Mouse (Mus musculus) hindbrain, embryonic 13.5 days (tissue): ENCODE measurements at regions not wholly inside any gene's neighbourhood (a gene's known extent, or its start where the extent isn't known, plus 50 kb on each side); places are given as distances from the start of the nearest gene placed in this dataset.
A peak's percentile ranks its signal among the peaks of the same experiment; 100 is the strongest.

Experiments
- ATAC-seq: fragments of 200-750 bp; cut with Nextera tagmentation; 2 replicates; pipeline ENCODE4 v1.8.0; 2017; ENCODE audit warnings: moderate TSS enrichment; ENCODE audit not compliant: low FRiP score
- H3K27ac ChIP-seq: fragments of 300-500 bp; sonication (generic); 2 replicates; pipeline ENCODE4 v1.5.1; 2015; ENCODE audit warnings: inconsistent platforms, mild to moderate bottlenecking, moderate library complexity
- H3K27me3 ChIP-seq: fragments of 300-500 bp; sonication (generic); 2 replicates; pipeline ENCODE4 v1.6.1; 2015; ENCODE audit warnings: mild to moderate bottlenecking, inconsistent platforms
- H3K36me3 ChIP-seq: fragments of 300-500 bp; sonication (generic); 2 replicates; pipeline ENCODE4 v1.6.1; 2015; ENCODE audit warnings: mild to moderate bottlenecking, inconsistent platforms
- H3K4me1 ChIP-seq: fragments of 300-500 bp; sonication (generic); replicated peaks from 2 replicates; pipeline ENCODE4 v1.6.1; 2015; ENCODE audit warnings: inconsistent platforms
- H3K4me2 ChIP-seq: fragments of 300-500 bp; sonication (generic); 2 replicates; pipeline ENCODE4 v1.6.1; 2015; ENCODE audit warnings: inconsistent platforms, mild to moderate bottlenecking, moderate library complexity
- H3K4me3 ChIP-seq: fragments of 300-500 bp; sonication (generic); 2 replicates; pipeline ENCODE4 v1.5.1; 2015; ENCODE audit warnings: mild to moderate bottlenecking, inconsistent platforms
- H3K9ac ChIP-seq: fragments of 300-500 bp; sonication (generic); 2 replicates; pipeline ENCODE4 v1.6.1; 2015; ENCODE audit warnings: mild to moderate bottlenecking, inconsistent platforms
- H3K9me3 ChIP-seq: fragments of 300-500 bp; sonication (generic); 2 replicates; pipeline ENCODE4 v1.6.1; 2016; ENCODE audit warnings: inconsistent platforms
- WGBS: fragments of 180-500 bp; shearing (Covaris S2); methylation state at CpG from one replicate; pipeline ENCODE4 v1.1.7; 2015; 5-methylcytosine and 5-hydroxymethylcytosine counted together

DNA sequence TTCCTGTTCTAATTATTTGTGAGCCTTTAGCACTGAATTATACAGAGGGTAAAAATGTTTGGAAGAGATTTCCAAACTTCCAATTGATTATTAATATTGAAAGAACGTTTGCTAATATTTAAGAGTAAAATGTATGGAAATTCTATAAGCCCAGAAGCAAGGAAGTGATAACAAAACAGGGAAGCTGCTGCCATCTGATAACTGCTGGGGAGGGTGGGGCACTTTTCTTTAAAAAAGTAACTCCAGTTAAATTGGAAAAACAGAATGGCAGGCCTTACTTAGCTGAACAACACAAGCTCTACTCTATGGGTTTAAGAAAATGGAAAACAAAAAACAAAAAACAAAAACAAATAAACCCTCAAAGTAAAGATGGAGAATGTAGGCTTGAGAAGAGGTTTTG lies 1327.7 kb downstream of the Hace1 start:
- no peak for ATAC-seq

DNA sequence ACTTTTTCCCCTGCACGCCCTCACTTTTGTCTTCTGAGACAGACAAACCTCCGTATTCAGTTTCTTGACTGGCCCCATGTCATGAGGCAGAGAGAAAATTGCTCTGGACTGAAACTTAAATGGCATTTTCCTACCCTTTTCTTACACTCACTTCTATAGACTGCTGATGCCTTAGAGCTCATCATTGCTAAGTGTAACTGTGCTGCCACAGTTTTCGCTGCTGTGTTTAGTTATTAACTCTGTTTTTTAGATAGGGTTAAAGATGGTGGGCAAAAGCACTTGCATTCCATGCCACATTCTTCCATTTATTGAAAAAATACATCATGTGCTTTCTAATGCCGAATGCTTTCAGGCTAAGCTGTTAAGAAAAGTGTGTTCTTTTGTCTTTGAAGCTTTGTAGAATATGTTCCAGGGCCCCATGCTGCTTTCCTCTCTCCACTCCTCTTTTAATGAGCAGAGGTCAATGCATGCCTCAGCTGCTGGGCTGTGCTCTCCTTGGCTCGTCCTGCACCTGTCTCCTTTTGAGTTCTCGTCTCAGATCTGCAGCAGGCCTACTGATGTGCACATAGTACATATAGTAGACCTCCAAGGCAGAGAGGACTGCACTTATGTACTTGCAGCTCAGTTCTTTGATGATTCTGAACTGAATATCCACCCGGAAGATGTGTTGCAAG lies 1345.0 kb downstream of the Hace1 start:
- Histone ChIP-seq H3K36me3 (no peaks in the 10 kb centered on the region), H3K27ac (no peak overlapping the region), H3K27me3 (no peaks in the 10 kb centered on the region), H3K9me3 (no peaks in the 10 kb centered on the region), H3K4me3 (no peak overlapping the region), H3K9ac (no peak overlapping the region), H3K4me1 (0 out of 2 replicates have a peak, but pooled peaks cover 6% of the 10 kb centered on the region), H3K4me2 (no peak overlapping the region)
- no peak for ATAC-seq
- WGBS, result 35% methylated on average over 7 of the region's 7 CpGs

More for the DNA sequence above, 1327.7 kb downstream of the Hace1 start:
- Histone ChIP-seq H3K4me3 (no peak overlapping the region), H3K9ac (no peak overlapping the region), H3K9me3 (no peaks in the 10 kb centered on the region), H3K36me3 (no peaks in the 10 kb centered on the region), H3K4me2 (no peak overlapping the region), H3K27ac (no peak overlapping the region), H3K27me3 (no peaks in the 10 kb centered on the region), H3K4me1 (no peaks in the 10 kb centered on the region)
- 63% methylated on average over 1 of the region's 1 CpGs for WGBS

DNA sequence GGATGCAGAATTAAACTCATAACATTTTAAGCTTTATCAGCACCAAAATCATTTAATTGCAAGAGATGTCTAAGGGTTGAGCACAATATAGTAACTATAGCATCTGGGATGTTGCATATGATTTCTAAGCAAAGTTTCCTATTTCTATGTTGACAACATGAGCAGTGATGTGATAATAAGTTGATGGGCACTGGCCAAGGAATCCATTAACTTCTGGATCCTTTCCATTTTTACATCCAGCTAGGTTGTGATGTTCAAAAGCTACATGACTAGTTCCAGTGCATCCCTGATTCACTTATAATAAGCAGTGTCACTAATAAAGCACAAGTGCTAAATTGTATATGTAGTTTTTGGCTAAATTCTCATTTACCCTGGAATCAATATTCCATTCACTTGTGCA lies 1356.7 kb downstream of the Hace1 start:
- H3K4me2 ChIP-seq, result no peak overlapping the region
- H3K36me3 ChIP-seq, result no peaks in the 10 kb centered on the region
- H3K4me3 ChIP-seq, result no peak overlapping the region
- H3K4me1 ChIP-seq, result no peaks in the 10 kb centered on the region
- H3K27me3 ChIP-seq, result no peaks in the 10 kb centered on the region
- H3K9ac ChIP-seq, result no peak overlapping the region
- ATAC-seq, result no peak
- no peaks in the 10 kb centered on the region for H3K9me3 ChIP-seq
- no peak overlapping the region for H3K27ac ChIP-seq

DNA sequence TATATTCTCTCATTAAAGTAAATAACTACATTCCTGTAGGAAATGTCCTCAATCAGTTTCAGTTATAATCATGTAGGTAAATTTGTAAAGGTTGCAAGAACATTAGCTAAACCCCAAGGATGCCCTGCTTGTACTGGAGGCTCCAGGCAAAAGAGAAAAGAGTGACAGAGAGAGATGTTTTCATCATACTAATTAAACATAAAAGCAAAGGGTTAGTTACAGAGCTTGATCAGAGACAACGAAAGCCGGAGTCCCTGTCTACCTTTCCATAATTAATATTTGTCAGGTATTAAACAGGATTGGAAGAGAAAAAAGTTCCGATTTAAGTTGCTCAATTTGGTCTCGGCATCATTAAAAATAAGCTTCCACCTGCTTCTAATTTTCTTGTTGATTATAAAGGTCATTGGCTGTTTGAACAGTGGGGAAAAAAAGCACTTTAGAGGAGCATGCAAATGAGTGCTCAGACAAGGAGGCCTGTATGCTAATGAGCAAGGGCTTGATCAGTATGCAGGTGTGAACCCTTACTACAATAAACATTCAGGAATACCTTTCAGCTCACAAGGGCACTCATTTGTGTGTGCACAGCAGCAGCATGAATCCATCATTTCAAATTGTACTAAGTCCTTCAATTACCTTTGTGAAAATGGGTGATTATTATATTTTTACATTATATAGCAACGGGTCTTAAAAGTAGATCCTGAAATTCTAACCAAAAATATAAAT lies 1358.8 kb downstream of the Hace1 start:
- H3K9ac ChIP-seq, result no peak overlapping the region
- ATAC-seq, result peak; percentile 75; the same call in 1 of the 2 replicates
- H3K4me2 ChIP-seq, result no peak overlapping the region
- WGBS, result 56% methylated on average over 5 of the region's 5 CpGs
- H3K9me3 ChIP-seq, result no peaks in the 10 kb centered on the region
- no peaks in the 10 kb centered on the region for H3K36me3 ChIP-seq
- no peaks in the 10 kb centered on the region for H3K27me3 ChIP-seq
- H3K27ac ChIP-seq, result no peak overlapping the region
- H3K4me1 ChIP-seq, result no peaks in the 10 kb centered on the region
- H3K4me3 ChIP-seq, result no peak overlapping the region

DNA sequence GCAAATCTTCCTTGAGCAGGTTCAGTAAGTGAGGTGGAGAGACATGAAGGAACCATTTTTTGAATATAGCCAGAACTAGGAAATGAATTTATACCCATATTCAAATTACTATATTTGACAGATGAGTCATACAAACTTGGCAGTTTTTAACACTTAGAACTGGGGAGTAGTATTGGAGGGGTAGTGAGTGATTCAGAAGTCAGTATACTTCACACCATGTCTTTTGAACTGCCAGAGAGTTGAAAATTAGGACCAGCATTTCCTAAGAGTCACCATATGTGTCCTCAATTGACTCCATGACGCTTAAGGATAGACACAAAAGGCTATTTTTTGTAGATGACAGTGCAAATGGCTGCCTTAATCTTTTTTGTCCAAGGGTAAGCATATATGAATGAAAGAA lies 1361.7 kb downstream of the Hace1 start:
- ATAC-seq, result no peak

DNA sequence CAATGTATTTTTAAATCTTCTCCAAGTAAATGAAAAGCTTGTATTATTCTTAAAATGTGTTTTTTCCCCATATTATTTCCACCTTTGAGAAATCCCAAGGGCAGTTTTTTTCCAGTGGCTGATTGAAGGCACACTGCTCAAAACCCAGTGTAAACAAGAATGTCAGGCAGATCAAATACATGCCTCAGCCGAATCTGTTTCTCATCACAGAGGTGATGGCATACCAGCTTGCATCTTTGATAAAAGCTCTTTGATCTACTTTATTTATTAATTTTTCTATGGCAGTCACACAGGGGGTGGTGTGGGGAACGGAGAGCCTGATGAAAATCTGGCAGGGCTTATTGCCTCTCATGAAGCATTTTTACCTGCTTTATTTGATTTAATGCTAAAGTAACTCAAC lies 1362.2 kb downstream of the Hace1 start:
- H3K9me3 ChIP-seq, result no peaks in the 10 kb centered on the region
- no peaks in the 10 kb centered on the region for H3K36me3 ChIP-seq
- no peak overlapping the region for H3K4me2 ChIP-seq
- no peak for ATAC-seq
- H3K4me1 ChIP-seq, result no peaks in the 10 kb centered on the region
- WGBS, result 65% methylated on average over 2 of the region's 2 CpGs
- no peaks in the 10 kb centered on the region for H3K27me3 ChIP-seq
- no peak overlapping the region for H3K4me3 ChIP-seq
- H3K9ac ChIP-seq, result no peak overlapping the region
- H3K27ac ChIP-seq, result no peak overlapping the region

More for the DNA sequence above, 1361.7 kb downstream of the Hace1 start:
- Histone ChIP-seq H3K4me1 (no peaks in the 10 kb centered on the region), H3K36me3 (no peaks in the 10 kb centered on the region), H3K27me3 (no peaks in the 10 kb centered on the region), H3K4me3 (no peak overlapping the region), H3K4me2 (no peak overlapping the region), H3K9ac (no peak overlapping the region), H3K27ac (no peak overlapping the region), H3K9me3 (no peaks in the 10 kb centered on the region)
- WGBS, result 62% methylated on average over 1 of the region's 1 CpGs

DNA sequence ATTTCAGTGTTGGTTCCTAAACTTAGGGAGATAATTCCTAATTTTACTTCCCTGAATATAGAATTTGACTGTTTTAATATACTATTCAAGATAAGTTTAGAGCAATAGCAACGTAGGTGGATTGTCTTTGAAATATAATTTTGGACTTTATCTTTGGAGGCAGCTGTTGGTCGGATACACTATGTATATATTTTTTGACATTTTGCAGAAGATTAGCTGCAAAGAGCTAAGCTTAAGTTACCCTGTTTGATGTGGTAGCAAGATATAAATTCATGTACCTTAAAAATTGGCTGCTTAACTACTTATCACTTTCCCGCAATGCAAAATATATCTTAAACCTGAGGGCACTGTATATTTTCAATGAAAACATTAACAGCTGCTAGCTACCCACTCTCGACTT lies 1375.3 kb downstream of the Hace1 start:
- H3K27ac ChIP-seq, result no peak overlapping the region
- no peaks in the 10 kb centered on the region for H3K27me3 ChIP-seq
- H3K4me2 ChIP-seq, result no peak overlapping the region
- H3K9ac ChIP-seq, result no peak overlapping the region
- H3K4me3 ChIP-seq, result no peak overlapping the region
- WGBS, result 89% methylated on average over 4 of the region's 4 CpGs
- ATAC-seq, result no peak
- H3K9me3 ChIP-seq, result no peaks in the 10 kb centered on the region
- H3K4me1 ChIP-seq, result no peaks in the 10 kb centered on the region
- no peaks in the 10 kb centered on the region for H3K36me3 ChIP-seq

DNA sequence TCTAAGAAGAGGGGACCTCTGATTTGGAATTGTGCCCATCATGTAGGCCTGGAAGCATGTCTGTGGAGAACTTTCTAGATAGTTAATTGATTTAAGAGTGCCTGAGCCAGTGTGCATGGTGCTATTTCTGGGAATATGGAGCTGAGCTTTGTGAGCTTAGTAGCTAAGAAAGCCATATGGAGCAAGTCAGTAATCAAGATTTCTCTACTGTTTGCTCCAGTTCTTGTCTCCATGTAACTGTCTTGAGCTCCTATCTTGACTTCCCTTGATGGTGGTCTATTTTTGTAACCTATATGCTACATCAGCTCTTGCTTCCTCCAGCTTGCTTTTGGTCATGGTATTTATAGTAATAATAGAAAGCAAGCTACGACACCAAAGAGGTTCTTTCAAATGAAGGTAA lies 1377.1 kb downstream of the Hace1 start:
- no peak overlapping the region for H3K9ac ChIP-seq
- H3K9me3 ChIP-seq, result no peaks in the 10 kb centered on the region
- no peak overlapping the region for H3K4me3 ChIP-seq
- H3K4me1 ChIP-seq, result no peaks in the 10 kb centered on the region
- H3K27ac ChIP-seq, result no peak overlapping the region
- ATAC-seq, result no peak
- H3K36me3 ChIP-seq, result no peaks in the 10 kb centered on the region
- no peaks in the 10 kb centered on the region for H3K27me3 ChIP-seq
- WGBS, result 86% methylated on average over 1 of the region's 1 CpGs
- H3K4me2 ChIP-seq, result no peak overlapping the region

DNA sequence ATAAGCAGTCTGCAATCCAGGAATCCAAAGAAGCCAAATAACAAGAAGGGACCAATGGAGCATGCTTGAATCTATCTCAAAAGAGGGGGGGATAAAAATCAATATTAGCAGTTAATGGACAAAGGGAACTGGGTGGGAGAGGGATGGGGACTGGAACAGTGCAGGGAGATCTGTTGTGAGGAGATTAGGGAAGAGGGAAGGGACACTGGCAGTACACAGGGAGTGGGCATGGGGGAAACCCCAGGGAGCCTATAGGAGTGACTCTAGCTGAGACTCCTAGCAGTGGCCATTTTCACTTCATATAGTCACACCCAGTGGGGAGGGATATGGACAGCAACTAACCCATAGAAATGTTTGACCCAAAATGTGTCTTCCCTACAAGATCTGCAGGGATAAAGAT lies 1402.8 kb downstream of the Hace1 start:
- no peak for ATAC-seq
- H3K4me1 ChIP-seq, result no peaks in the 10 kb centered on the region

DNA sequence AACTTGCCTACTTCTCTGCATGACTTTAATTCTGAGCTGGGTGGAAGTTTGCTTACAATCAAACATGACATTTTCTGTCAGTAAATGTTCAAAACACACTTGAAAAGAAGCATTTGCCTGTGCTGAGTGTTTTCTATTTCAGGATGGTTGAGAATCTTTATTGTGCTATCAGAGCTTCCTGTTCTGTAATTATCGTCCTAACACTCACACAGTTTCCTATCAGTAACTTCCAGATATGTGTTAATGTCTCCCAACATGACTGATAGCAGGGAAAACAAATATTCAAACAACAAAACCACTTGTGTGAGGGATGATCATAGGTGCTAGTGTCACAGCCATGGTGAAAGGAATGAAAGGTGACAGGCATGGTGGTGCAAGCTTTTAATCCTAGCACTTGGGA lies 1422.1 kb downstream of the Hace1 start:
- Histone ChIP-seq H3K27me3 (no peaks in the 10 kb centered on the region), H3K27ac (no peak overlapping the region), H3K36me3 (no peaks in the 10 kb centered on the region), H3K4me1 (no peaks in the 10 kb centered on the region), H3K9ac (no peak overlapping the region), H3K4me2 (no peak overlapping the region), H3K9me3 (no peaks in the 10 kb centered on the region), H3K4me3 (no peak overlapping the region)
- ATAC-seq, result no peak
- 84% methylated on average over 1 of the region's 1 CpGs for WGBS

More for the DNA sequence above, 1402.8 kb downstream of the Hace1 start:
- no peak overlapping the region for H3K4me2 ChIP-seq
- H3K27me3 ChIP-seq, result no peaks in the 10 kb centered on the region
- no peak overlapping the region for H3K27ac ChIP-seq
- no peaks in the 10 kb centered on the region for H3K36me3 ChIP-seq
- no peaks in the 10 kb centered on the region for H3K9me3 ChIP-seq
- H3K4me3 ChIP-seq, result no peak overlapping the region
- H3K9ac ChIP-seq, result no peak overlapping the region

DNA sequence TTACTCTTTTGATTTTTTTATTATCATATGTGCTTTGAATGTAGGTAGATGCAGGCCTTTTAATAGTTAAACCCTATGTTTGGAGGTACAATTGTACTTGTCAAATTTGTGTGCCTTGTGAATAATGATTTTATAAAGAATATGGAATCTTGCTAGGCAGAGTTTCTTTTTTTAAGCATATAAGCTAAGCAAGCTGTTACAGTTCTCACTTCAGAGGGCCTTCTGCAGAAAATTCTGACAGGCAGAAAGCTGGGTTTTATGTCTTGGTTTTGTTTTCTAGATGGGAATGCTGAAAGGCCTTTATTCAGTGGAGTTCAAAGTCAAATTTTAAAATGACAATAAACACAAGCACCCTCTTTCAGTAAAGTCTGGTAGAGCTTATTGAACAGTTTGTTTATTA lies 1451.1 kb downstream of the Hace1 start:
- ATAC-seq, result no peak
- Histone ChIP-seq H3K27ac (no peak overlapping the region), H3K4me3 (no peak overlapping the region), H3K9me3 (no peaks in the 10 kb centered on the region), H3K4me1 (no peaks in the 10 kb centered on the region), H3K9ac (no peak overlapping the region), H3K4me2 (no peak overlapping the region), H3K36me3 (no peaks in the 10 kb centered on the region), H3K27me3 (no peaks in the 10 kb centered on the region)

DNA sequence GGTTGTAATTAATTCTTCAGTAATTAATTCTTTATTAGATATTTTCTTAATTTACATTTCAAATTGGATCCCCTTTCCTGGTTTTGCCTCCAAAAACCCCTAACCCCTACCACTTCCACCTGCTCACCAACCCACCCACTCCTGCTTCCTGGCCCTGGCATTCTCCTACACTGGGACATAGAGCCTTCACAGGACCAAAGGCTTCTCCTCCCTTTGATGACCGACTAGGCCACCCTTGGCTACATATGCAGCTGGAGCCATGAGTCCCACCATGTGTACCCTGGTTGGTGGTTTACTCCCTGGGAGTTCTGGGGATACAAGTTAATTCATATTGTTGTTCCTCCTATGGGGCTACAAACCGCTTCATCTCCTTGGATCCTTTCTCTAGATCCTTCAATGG lies 1477.0 kb downstream of the Hace1 start:
- Histone ChIP-seq H3K9ac (no peak overlapping the region), H3K4me3 (no peak overlapping the region), H3K4me2 (no peak overlapping the region), H3K36me3 (no peaks in the 10 kb centered on the region), H3K4me1 (no peaks in the 10 kb centered on the region), H3K27me3 (no peaks in the 10 kb centered on the region), H3K27ac (no peak overlapping the region), H3K9me3 (no peaks in the 10 kb centered on the region)
- 85% methylated on average over 2 of the region's 2 CpGs for WGBS
- no peak for ATAC-seq

DNA sequence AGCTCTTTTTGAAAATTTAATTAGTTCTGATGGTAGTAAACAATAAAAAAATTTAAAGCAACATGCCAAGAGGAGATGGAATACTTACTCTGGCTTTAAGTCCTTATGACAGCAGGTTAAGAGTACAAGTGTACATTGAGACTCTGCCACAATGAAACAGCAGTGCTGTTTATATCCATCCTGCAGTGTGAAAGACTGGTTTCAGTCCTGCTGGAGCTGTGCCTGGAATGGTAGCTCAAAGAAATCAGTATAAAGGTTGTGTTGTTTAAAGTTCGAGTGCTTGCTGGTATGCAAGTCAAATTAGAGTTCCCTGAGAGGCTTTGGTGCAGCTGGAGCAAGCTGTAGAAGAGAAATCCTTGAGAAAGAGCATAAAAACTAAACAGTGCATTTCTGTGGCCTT lies 1524.9 kb downstream of the Hace1 start:
- Histone ChIP-seq H3K9ac (no peak overlapping the region), H3K36me3 (no peaks in the 10 kb centered on the region), H3K9me3 (no peaks in the 10 kb centered on the region), H3K27ac (no peak overlapping the region), H3K4me3 (no peak overlapping the region), H3K27me3 (no peaks in the 10 kb centered on the region), H3K4me1 (no peaks in the 10 kb centered on the region), H3K4me2 (no peak overlapping the region)
- WGBS, result 58% methylated on average over 1 of the region's 1 CpGs
- ATAC-seq, result peak; percentile 36; the same call in 1 of the 2 replicates
